Mouse (Mus musculus) neural tube, embryonic 13.5 days (tissue): Measurements from ENCODE around the gene Parp2. TPM values are rescaled to one million over a fixed set of nuclear protein-coding genes. Genes with fewer than 3 reads are reported as not detected.
A peak's percentile ranks its signal among the peaks of the same experiment; 100 is the strongest.

ENCODE experiments used
- ATAC-seq: fragments of 200-750 bp; cut with Nextera tagmentation; 2 replicates; pipeline ENCODE4 v1.8.0; 2017; ENCODE audit warnings: low read depth, mild to moderate bottlenecking, moderate TSS enrichment, moderate library complexity
- H3K27ac ChIP-seq: fragments of 300-500 bp; sonication (generic); replicated peaks from 2 replicates; pipeline ENCODE4 v1.5.1; 2015; ENCODE audit warnings: moderate library complexity, mild to moderate bottlenecking, inconsistent platforms
- H3K27me3 ChIP-seq: fragments of 300-500 bp; sonication (generic); 2 replicates; pipeline ENCODE4 v1.6.1; 2015; ENCODE audit warnings: mild to moderate bottlenecking, inconsistent platforms
- H3K36me3 ChIP-seq: fragments of 300-500 bp; sonication (generic); 2 replicates; pipeline ENCODE4 v1.6.1; 2015; ENCODE audit warnings: mild to moderate bottlenecking, inconsistent platforms
- H3K4me1 ChIP-seq: fragments of 300-500 bp; sonication (generic); replicated peaks from 2 replicates; pipeline ENCODE4 v1.6.1; 2015; ENCODE audit warnings: inconsistent platforms
- H3K4me2 ChIP-seq: fragments of 300-500 bp; sonication (generic); 2 replicates; pipeline ENCODE4 v1.6.1; 2015; ENCODE audit warnings: inconsistent platforms, mild to moderate bottlenecking, moderate library complexity
- H3K4me3 ChIP-seq: fragments of 300-500 bp; sonication (generic); 2 replicates; pipeline ENCODE4 v1.5.1; 2015; ENCODE audit warnings: mild to moderate bottlenecking, inconsistent platforms
- H3K9ac ChIP-seq: fragments of 300-500 bp; sonication (generic); 2 replicates; pipeline ENCODE4 v1.6.1; 2015; ENCODE audit warnings: moderate library complexity, mild to moderate bottlenecking, inconsistent platforms
- H3K9me3 ChIP-seq: fragments of 300-500 bp; sonication (generic); 2 replicates; pipeline ENCODE4 v1.6.1; 2016; ENCODE audit warnings: inconsistent platforms
- WGBS: fragments of 180-500 bp; shearing (Covaris S2); methylation state at CpG from one replicate; pipeline ENCODE4 v1.1.7; 2015; 5-methylcytosine and 5-hydroxymethylcytosine counted together
- polyA plus RNA-seq: library from polyadenylated mRNA; unstranded; fragments of >200 nt; fragmentation: Nextera tagmentation; extraction: Ambion mirVana; gene quantifications from 2 replicates; pipeline ENCODE4 v1.2.1, GENCODE M21; 2015

Gene Parp2
- polyA plus RNA-seq: 44.5 and 49.0 TPM in 2 replicates

DNA sequence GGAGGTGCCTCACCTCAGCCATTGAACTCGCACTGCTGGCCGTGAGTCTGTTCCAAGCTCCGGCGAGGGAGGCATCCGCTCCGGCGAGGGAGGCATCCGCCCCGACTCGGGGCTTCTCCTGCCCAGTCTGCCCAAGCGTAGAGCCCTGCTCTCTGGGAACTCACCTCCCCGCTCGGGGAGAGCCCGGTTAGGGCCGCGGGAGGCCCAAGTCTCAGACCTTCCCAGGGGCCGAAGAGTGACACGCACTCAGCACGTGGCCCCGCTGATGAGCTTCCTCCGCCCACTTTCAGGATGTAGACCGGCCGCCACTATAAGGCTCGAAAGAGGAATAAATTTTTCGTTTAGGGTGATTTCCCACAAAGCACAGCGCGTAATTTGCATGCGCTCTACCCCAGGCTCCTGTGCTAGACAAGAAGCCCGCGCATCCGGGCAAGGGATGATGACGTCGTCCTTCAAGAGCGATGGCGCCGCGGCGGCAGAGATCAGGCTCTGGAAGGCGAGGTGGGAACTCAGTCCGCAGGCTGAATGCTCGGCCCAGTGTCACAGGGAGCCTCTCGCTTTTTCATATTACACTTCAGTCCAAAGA lies at the start of gene Parp2, which contains the start of gene Ccnb1ip1:
TSS of gene Parp2 (plus strand) at position 355 of the 586 bp plus-strand sequence.
TSS of gene Ccnb1ip1 (minus strand) at position 246 of the 586 bp plus-strand sequence.
- under 1% methylated on average over 42 of the region's 42 CpGs for WGBS
- Histone ChIP-seq H3K9ac (peak within 1 kb of the TSS; percentile 76), H3K4me1 (peaks cover 8% of the 10 kb centered on the region), H3K27ac (peak within 1 kb of the TSS; percentile 89), H3K4me3 (peak within 1 kb of the TSS; percentile 54), H3K27me3 (no peaks in the 10 kb centered on the region), H3K36me3 (peaks cover 17% of the 10 kb centered on the region), H3K4me2 (peak within 1 kb of the TSS; percentile 56), H3K9me3 (no peaks in the 10 kb centered on the region)
- ATAC-seq: peak; percentile 97

DNA sequence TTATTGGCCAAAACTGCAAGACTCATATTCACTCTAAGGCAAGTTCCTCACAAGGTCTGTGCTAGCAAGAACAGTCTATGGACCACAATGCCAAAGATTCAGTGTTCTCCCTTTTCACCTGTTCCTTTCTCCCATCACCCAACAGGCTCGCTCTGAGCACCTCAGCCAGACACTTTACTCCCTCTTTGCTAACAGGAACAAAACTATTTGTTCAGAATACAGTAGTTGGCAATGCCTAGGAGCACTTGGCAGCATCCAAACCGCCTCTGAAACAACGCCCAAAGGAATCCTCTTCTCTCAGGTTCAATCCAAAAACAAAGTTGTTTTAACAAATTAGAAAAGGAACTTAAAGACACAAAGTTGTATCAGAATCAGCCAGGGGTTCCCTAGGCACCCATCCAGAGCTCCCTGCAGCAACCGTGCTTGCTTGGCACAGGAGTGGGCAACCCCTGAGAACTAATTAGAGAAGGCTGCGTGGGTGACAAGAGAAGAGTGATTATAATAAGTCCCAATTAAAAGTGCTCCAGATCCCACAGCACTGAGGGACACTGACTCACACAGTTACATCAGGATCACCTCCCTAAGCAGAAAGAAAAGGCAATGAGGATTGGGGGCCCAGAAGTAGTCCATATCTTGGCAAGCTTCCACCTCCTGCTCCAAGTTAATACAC lies 49.1 kb upstream of the Parp2 start:
- Histone ChIP-seq H3K36me3 (peaks cover 8% of the 10 kb centered on the region), H3K4me3 (no peak overlapping the region), H3K27me3 (no peaks in the 10 kb centered on the region), H3K4me2 (no peak overlapping the region), H3K9ac (no peak overlapping the region), H3K27ac (no peak overlapping the region), H3K9me3 (no peaks in the 10 kb centered on the region), H3K4me1 (no peaks in the 10 kb centered on the region)
- WGBS: 84% methylated on average over 5 of the region's 5 CpGs
- no peak for ATAC-seq

DNA sequence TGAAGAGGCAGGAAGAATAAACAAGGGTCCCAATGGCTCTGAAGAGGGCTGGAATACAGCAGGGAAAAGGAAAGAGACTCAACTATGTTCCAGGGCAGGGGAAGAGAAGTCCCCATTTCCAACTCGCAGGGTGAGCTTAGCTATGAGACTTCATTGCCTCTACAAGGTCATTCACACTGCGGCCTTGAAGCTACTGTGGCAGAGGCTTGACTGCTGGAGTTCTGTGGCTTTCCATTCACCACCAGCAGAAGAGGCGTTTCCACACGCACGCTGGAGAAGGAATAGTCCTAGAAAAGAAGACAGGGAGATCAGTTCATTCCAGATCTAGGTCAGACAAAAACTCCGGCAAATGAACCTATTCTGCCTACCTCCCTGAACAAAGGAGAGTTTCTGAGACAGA lies 41.9 kb upstream of the Parp2 start:
- 91% methylated on average over 6 of the region's 6 CpGs for WGBS
- no peaks in the 10 kb centered on the region for H3K9me3 ChIP-seq
- H3K4me1 ChIP-seq: no peaks in the 10 kb centered on the region
- no peak for ATAC-seq
- no peak overlapping the region for H3K4me3 ChIP-seq
- no peak overlapping the region for H3K4me2 ChIP-seq
- no peaks in the 10 kb centered on the region for H3K27me3 ChIP-seq
- H3K27ac ChIP-seq: no peak overlapping the region
- peaks cover 75% of the 10 kb centered on the region for H3K36me3 ChIP-seq
- H3K9ac ChIP-seq: no peak overlapping the region

DNA sequence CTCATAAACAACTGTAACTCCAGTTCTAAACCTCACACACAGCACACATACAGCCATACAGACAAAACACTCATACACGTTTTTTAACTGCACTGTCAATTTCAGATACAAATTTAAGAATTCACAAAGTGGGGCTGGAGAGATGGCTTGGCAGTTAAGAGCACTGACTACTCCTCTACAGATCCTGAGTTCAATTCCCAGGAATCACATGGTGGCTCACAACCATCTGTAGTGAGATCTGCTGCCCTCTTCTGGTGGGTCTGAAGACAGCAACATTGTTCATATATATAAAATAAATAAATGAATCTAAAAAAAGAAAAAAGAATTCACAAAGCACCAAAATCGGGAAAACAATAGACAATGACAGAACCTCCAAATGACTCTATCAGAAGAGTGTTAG lies 36.3 kb upstream of the Parp2 start:
- Histone ChIP-seq H3K27ac (no peak overlapping the region), H3K9ac (no peak overlapping the region), H3K4me1 (no peaks in the 10 kb centered on the region), H3K4me3 (no peak overlapping the region), H3K27me3 (no peaks in the 10 kb centered on the region), H3K9me3 (no peaks in the 10 kb centered on the region), H3K4me2 (no peak overlapping the region), H3K36me3 (peaks cover 96% of the 10 kb centered on the region)
- ATAC-seq: no peak
- WGBS: 87% methylated on average over 2 of the region's 2 CpGs

DNA sequence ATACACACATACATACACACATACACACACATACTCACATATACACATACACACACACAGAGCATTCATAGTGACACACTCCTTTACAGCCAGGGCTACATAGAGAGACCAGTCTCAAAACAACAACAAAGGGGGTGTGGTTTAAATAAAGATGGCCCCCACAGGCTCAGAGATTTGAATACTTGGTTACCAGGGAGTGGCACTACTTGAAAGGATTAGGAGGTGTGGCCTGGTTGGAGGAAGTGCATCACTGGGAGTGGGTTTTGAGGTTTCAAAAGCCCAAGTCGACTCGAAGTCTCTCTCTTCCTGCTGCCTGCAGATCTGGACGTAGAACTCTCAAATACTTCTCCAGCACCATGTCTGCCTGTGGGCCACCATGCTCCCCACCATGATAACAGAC lies 25.5 kb upstream of the Parp2 start:
- ATAC-seq: no peak
- Histone ChIP-seq H3K4me2 (no peak overlapping the region), H3K4me3 (no peak overlapping the region), H3K9me3 (0 out of 2 replicates have a peak, but pooled peaks cover 4% of the 10 kb centered on the region), H3K36me3 (peaks cover 45% of the 10 kb centered on the region), H3K9ac (no peak overlapping the region), H3K27me3 (no peaks in the 10 kb centered on the region), H3K27ac (no peak overlapping the region), H3K4me1 (peaks cover 16% of the 10 kb centered on the region)
- WGBS: 97% methylated on average over 3 of the region's 3 CpGs

DNA sequence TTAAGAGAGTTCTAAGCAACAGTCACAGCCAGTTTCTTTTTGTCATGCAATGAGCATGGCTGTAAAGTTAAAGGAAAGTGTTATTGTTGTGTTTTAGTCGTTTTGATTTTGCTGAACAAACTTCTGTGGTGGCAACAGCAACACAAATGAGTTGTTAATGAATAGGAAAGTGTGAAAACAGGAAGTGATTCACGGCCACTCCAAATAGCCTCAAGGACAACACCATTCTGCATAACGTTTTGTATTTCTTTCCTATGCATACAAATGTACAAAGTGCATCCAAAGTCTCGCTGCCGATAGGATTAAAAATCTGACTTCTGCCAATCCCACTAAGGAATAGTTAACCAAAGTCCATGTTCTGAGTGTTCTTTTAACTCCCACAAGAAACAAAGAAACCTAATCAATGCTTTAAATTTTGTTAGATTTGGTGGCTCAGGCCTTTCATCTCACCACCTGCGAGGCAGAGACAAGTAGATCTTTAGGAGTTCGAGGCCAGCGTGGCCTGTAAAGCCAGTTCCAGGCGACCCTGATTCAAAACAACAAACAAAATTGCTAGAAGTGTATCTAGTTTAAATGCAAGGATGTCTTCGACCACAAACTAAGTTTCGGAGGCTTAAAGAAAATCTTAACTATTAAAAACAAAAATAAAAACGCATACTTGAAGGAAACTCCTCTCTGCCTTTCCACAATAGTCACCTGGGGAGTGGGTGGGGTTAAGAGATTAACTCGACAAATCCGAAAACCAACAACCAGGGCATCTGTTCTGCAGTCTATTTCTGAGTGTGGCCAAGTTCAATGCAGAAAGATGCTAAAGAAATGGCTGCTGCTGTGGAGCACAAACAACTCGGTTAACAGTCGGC lies 23.0 kb upstream of the Parp2 start:
- 0 out of 2 replicates have a peak, but pooled peaks cover 4% of the 10 kb centered on the region for H3K9me3 ChIP-seq
- H3K9ac ChIP-seq: peak overlapping the region; percentile 82
- H3K27me3 ChIP-seq: no peaks in the 10 kb centered on the region
- no peak for ATAC-seq
- peak overlapping the region; percentile 81 for H3K27ac ChIP-seq
- peaks cover 16% of the 10 kb centered on the region for H3K4me1 ChIP-seq
- peaks cover 29% of the 10 kb centered on the region for H3K36me3 ChIP-seq
- 30% methylated on average over 15 of the region's 16 CpGs for WGBS
- H3K4me2 ChIP-seq: peak overlapping the region; percentile 61
- H3K4me3 ChIP-seq: peak overlapping the region; percentile 81

DNA sequence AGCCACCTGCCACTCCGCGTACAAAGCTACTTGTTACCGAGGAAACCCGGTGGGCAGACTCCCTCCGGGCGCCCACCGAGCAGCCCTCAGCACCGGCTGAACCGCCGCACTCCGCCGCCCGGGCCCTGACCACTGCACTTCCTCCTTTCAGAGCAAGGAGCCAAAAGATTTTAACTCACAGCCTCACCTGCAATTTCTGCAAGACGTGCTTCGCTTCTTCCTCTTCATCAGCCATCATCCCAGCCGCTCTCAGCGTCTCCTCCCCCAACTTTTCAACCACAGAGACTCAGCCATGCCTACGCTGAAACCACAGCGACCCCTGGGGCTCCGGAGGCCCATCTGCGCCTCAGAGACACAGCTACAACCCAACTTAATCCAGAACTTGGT lies 22.4 kb upstream of the Parp2 start, which contains the start of gene Ttc5:
TSS of gene Ttc5 (minus strand) at position 269 of the 387 bp plus-strand sequence.
- H3K36me3 ChIP-seq: peaks cover 23% of the 10 kb centered on the region
- peaks cover 16% of the 10 kb centered on the region for H3K4me1 ChIP-seq
- under 1% methylated on average over 21 of the region's 21 CpGs for WGBS
- H3K27ac ChIP-seq: peak within 1 kb of the TSS; percentile 81
- peak; percentile 95 for ATAC-seq
- H3K4me2 ChIP-seq: peak within 1 kb of the TSS; percentile 61
- 0 out of 2 replicates have a peak, but pooled peaks cover 4% of the 10 kb centered on the region for H3K9me3 ChIP-seq
- peak within 1 kb of the TSS; percentile 81 for H3K4me3 ChIP-seq
- no peaks in the 10 kb centered on the region for H3K27me3 ChIP-seq
- peak within 1 kb of the TSS; percentile 82 for H3K9ac ChIP-seq

DNA sequence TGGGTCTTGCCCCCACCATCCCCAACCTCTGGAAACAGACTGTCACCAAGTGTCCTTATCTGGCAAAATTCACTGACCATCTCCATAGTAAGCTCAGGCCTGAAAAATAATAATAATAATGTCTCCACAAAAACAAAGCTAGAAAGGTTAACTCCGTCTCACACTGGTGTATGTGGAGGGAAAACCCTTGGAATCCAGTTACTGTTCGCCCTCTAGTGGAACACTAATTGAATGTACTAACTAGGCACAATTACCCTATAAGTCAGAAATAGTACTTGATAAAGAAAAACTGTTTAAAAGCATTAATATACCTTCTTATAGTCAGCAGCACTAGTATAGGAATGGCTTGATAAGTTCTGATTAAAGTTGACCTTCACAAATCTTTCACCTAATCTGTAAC lies 19.5 kb upstream of the Parp2 start:
- no peak overlapping the region for H3K9ac ChIP-seq
- H3K4me3 ChIP-seq: no peak overlapping the region
- no peak overlapping the region for H3K27ac ChIP-seq
- H3K4me1 ChIP-seq: peaks cover 13% of the 10 kb centered on the region
- H3K9me3 ChIP-seq: no peaks in the 10 kb centered on the region
- H3K36me3 ChIP-seq: no peaks in the 10 kb centered on the region
- ATAC-seq: no peak
- 13% methylated on average over 2 of the region's 2 CpGs for WGBS
- H3K27me3 ChIP-seq: no peaks in the 10 kb centered on the region
- no peak overlapping the region for H3K4me2 ChIP-seq

DNA sequence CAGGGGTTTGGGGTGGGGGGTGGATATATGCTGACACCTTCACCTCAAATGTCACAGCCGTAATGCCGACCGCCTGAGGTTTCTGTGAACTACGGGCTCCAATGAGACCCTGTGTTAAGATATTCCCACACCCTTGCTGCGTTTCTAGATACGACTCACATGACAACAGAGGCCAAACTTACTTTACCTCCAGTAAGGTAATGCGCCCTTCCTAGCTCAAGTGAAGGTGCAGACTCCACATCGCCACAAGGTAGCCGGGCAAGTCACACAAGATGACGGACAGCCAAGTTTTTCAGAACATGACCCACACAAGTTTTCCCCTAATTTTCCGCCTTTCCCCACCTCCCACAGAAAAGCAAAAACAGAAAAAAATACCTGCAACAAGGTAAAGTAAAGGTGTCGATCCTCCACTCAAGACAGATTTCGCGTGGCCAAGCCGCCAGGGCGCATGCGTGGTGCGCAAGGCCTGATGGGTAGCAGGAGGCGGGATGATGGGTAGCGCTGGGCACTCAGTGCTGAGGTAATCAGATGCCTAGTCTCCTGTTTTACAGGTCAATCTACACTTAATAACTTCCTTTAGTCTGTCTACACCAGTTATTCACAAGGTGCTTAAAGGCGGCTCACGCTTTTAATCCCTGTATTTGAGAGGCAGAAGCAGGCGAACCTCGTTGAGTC lies 12.2 kb upstream of the Parp2 start:
- Histone ChIP-seq H3K4me3 (no peak overlapping the region), H3K27me3 (no peaks in the 10 kb centered on the region), H3K4me2 (no peak overlapping the region), H3K9me3 (no peaks in the 10 kb centered on the region), H3K36me3 (no peaks in the 10 kb centered on the region), H3K4me1 (peaks cover 3% of the 10 kb centered on the region; the same call in 1 of the 2 replicates), H3K9ac (no peak overlapping the region), H3K27ac (no peak overlapping the region)
- 94% methylated on average over 24 of the region's 24 CpGs for WGBS
- ATAC-seq: no peak

DNA sequence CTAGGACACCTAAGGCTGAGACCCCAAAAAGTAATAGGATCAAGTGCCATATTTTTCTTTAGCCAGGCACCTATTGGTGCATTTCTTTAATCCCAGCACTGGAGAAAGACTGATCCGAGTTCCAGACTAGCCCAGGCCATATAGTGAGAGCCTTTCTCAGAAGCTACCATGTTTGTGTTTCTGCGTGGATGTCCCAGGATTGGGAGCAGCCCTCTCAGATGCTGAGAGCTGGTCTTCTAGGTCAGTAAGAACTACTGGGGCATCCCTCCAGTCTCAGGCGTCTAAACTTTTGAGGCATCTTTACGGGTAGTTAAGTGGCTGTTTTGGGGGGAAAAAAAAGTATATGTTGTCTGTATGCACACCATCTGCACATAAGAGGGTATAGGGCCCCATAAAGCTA lies 11.7 kb upstream of the Parp2 start:
- WGBS: 78% methylated on average over 4 of the region's 4 CpGs
- Histone ChIP-seq H3K27me3 (no peaks in the 10 kb centered on the region), H3K4me1 (peaks cover 3% of the 10 kb centered on the region; the same call in 1 of the 2 replicates), H3K4me3 (no peak overlapping the region), H3K9ac (no peak overlapping the region), H3K36me3 (no peaks in the 10 kb centered on the region), H3K27ac (no peak overlapping the region), H3K9me3 (no peaks in the 10 kb centered on the region), H3K4me2 (no peak overlapping the region)
- no peak for ATAC-seq

DNA sequence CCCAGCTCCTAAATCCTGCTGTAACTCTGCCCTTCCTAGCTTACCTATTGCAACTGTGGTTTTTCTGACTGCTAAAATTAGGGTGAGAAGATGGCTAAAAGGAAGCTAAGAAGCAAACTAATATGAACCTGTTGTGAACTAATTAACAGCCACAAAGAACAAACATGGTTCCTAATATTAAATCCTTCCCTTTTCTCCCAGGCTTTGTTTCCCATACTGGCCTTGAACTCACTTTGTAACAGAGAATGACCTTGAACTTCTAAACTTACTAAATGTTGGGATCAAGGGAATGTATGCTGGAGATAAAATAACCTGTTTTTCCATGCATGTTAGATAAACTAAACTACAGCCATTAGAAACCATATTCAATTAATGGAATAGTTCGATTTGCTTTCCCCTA lies 11.2 kb upstream of the Parp2 start:
- Histone ChIP-seq H3K4me1 (peaks cover 3% of the 10 kb centered on the region; the same call in 1 of the 2 replicates), H3K9ac (no peak overlapping the region), H3K27me3 (no peaks in the 10 kb centered on the region), H3K36me3 (no peaks in the 10 kb centered on the region), H3K4me2 (no peak overlapping the region), H3K9me3 (no peaks in the 10 kb centered on the region), H3K27ac (no peak overlapping the region), H3K4me3 (no peak overlapping the region)
- ATAC-seq: no peak
- 82% methylated on average over 1 of the region's 1 CpGs for WGBS
